Mouse (Mus musculus) heart, adult 2 months (tissue): ENCODE results near the gene Brd3. TPM values are rescaled to one million over a fixed set of nuclear protein-coding genes. Genes with fewer than 3 reads are reported as not detected.
A peak's percentile ranks its signal among the peaks of the same experiment; 100 is the strongest.

Experiments used
- DNase-seq, 2 experiments: peaks; one replicate each; pipeline ENCODE4 v3.0.0; 2021
- H3K27ac ChIP-seq: fragments of 200-600 bp; 2 replicates; pipeline ENCODE4 v1.8.1; 2022
- H3K27me3 ChIP-seq: fragments of 200-500 bp; 2 replicates; pipeline ENCODE4 v1.6.1; 2012; ENCODE audit warnings: mild to moderate bottlenecking, low read length, inconsistent platforms, mixed read lengths; ENCODE audit not compliant: control insufficient read depth, insufficient read depth
- H3K36me3 ChIP-seq: fragments of 200-500 bp; 2 replicates; pipeline ENCODE4 v1.6.1; 2012; ENCODE audit warnings: low read length, inconsistent platforms; ENCODE audit not compliant: control insufficient read depth, insufficient read depth
- H3K4me1 ChIP-seq: fragments of 200-500 bp; 2 replicates; pipeline ENCODE4 v1.6.1; 2011; ENCODE audit warnings: low read length; ENCODE audit not compliant: control insufficient read depth, insufficient read depth
- H3K4me3 ChIP-seq: fragments of 200-600 bp; 2 replicates; pipeline ENCODE4 v1.8.1; 2022
- H3K79me2 ChIP-seq: fragments of 200-500 bp; replicated peaks from 2 replicates; pipeline ENCODE4 v1.6.1; 2012; ENCODE audit warnings: mild to moderate bottlenecking, inconsistent platforms, low read length, moderate library complexity, mixed read lengths; ENCODE audit not compliant: control insufficient read depth, insufficient read depth
- H3K9ac ChIP-seq: fragments of 200-500 bp; 2 replicates; pipeline ENCODE4 v1.6.1; 2012; ENCODE audit warnings: low read depth, mild to moderate bottlenecking, control low read depth, inconsistent platforms, low read length, mixed read lengths
- CTCF ChIP-seq: fragments of 200-600 bp; IDR thresholded peaks from 2 replicates; pipeline ENCODE4 v1.8.1; 2022; ENCODE audit warnings: antibody characterized with exemption, mild to moderate bottlenecking, moderate library complexity
- EP300 ChIP-seq: fragments of 200-500 bp; IDR thresholded peaks from 2 replicates; pipeline ENCODE4 v1.6.1; 2011; ENCODE audit warnings: low read depth, low read length, control low read depth; ENCODE audit not compliant: insufficient read depth
- POLR2A ChIP-seq: fragments of 200-500 bp; IDR thresholded peaks from 2 replicates; pipeline ENCODE4 v1.6.1; 2011; ENCODE audit warnings: mild to moderate bottlenecking, low read depth, low read length, control low read depth; ENCODE audit not compliant: insufficient read depth
- WGBS: fragments of 180-500 bp; shearing (Covaris S2); methylation state at CpG from one replicate; pipeline ENCODE4 v1.1.7; 2018; 5-methylcytosine and 5-hydroxymethylcytosine counted together
- intact Hi-C: fragments of 180-260 bp; cut with DNase I; formaldehyde crosslinking; loops from one replicate; pipeline ENCODE4 v1.15.1; 2025
- polyA plus RNA-seq: library from polyadenylated mRNA; depleted of rRNA; stranded (reverse); fragments of >200 nt; gene quantifications from 2 replicates; pipeline ENCODE4 v1.2.3, GENCODE M21; 2012
- total RNA-seq, 2 experiments: library from RNA; stranded (reverse); gene quantifications; 2 replicates each; pipeline ENCODE4 v1.2.3; 2021

Brd3 gene
- total and polyA plus RNA-seq, 3 experiments = 12.5 to 28.7 (median 27.0) TPM

GRCm38 (mm10) chr2:27423596-27423995 is 83.9 kb downstream of the Brd3 start:
- 65% methylated on average over 7 of the region's 7 CpGs for WGBS
- TF ChIP-seq POLR2A = no peak
- no peak for TF ChIP-seq CTCF
- TF ChIP-seq EP300 = no peak
- peak; percentile 42 to 52 for DNase-seq
- Histone ChIP-seq H3K27me3 (no peaks in the 10 kb centered on the region), H3K79me2 (no peaks in the 10 kb centered on the region), H3K4me3 (no peak overlapping the region), H3K4me1 (peaks cover 10% of the 10 kb centered on the region), H3K27ac (no peak overlapping the region), H3K36me3 (no peaks in the 10 kb centered on the region), H3K9ac (no peak overlapping the region)
- intact Hi-C loops = no loop called here

- 33% methylated on average over 20 of the region's 20 CpGs for WGBS
- no peaks in the 10 kb centered on the region for H3K36me3 ChIP-seq
- DNase-seq = peak; percentile 57 to 70
- intact Hi-C loops = no loop called here
- no peaks in the 10 kb centered on the region for H3K79me2 ChIP-seq
- no peak overlapping the region for H3K9ac ChIP-seq
- H3K4me1 ChIP-seq = peaks cover 24% of the 10 kb centered on the region
- H3K27me3 ChIP-seq = no peaks in the 10 kb centered on the region
- H3K27ac ChIP-seq = peak overlapping the region; percentile 33; the same call in 1 of the 2 replicates
- no peak for TF ChIP-seq CTCF
- peak; percentile 71; the same call in 1 of the 2 replicates for TF ChIP-seq EP300
- no peak overlapping the region for H3K4me3 ChIP-seq
Observed at GRCm38 (mm10) chr2:27421293-27422068, 86.0 kb downstream of the Brd3 start.

GRCm38 (mm10) chr2:27418577-27419070 is 88.8 kb downstream of the Brd3 start:
- DNase-seq = peak in 1 of 2 experiments; percentile 57
- no peak for TF ChIP-seq POLR2A
- no peak for TF ChIP-seq CTCF
- 8% methylated on average over 6 of the region's 6 CpGs for WGBS
- no peak overlapping the region for H3K9ac ChIP-seq
- H3K27me3 ChIP-seq = no peaks in the 10 kb centered on the region
- H3K4me3 ChIP-seq = no peak overlapping the region
- intact Hi-C loops = no loop called here
- peak overlapping the region; percentile 61 for H3K27ac ChIP-seq
- 0 out of 2 replicates have a peak, but pooled peaks cover 2% of the 10 kb centered on the region for H3K79me2 ChIP-seq
- no peaks in the 10 kb centered on the region for H3K36me3 ChIP-seq
- H3K4me1 ChIP-seq = peaks cover 33% of the 10 kb centered on the region

- peaks cover 33% of the 10 kb centered on the region for H3K4me1 ChIP-seq
- 0 out of 2 replicates have a peak, but pooled peaks cover 2% of the 10 kb centered on the region for H3K79me2 ChIP-seq
- no peaks in the 10 kb centered on the region for H3K27me3 ChIP-seq
- no peak overlapping the region for H3K9ac ChIP-seq
- DNase-seq = no peak
- H3K36me3 ChIP-seq = no peaks in the 10 kb centered on the region
- peak overlapping the region; percentile 61 for H3K27ac ChIP-seq
- WGBS = 31% methylated on average over 5 of the region's 5 CpGs
- intact Hi-C loops = no loop called here
- TF ChIP-seq CTCF (no peak), POLR2A (no peak), EP300 (no peak)
- no peak overlapping the region for H3K4me3 ChIP-seq
Observed at GRCm38 (mm10) chr2:27417648-27418153, 89.8 kb downstream of the Brd3 start.

- 22% methylated on average over 3 of the region's 3 CpGs for WGBS
- TF ChIP-seq CTCF = no peak
- TF ChIP-seq POLR2A = no peak
- TF ChIP-seq EP300 = 0 out of 2 replicates have a peak, but pooled peaks have one; percentile 31
- Histone ChIP-seq H3K9ac (no peak overlapping the region), H3K27me3 (no peaks in the 10 kb centered on the region), H3K36me3 (no peaks in the 10 kb centered on the region), H3K27ac (peak overlapping the region; percentile 70), H3K79me2 (0 out of 2 replicates have a peak, but pooled peaks cover 2% of the 10 kb centered on the region), H3K4me3 (no peak overlapping the region), H3K4me1 (peaks cover 33% of the 10 kb centered on the region)
- peak in 1 of 2 experiments; percentile 69 for DNase-seq
- intact Hi-C loops = no loop called here
Observed at GRCm38 (mm10) chr2:27416425-27416824, 91.0 kb downstream of the Brd3 start.
